Mouse (Mus musculus) neural tube, embryonic 12.5 days (tissue): Measurements from ENCODE around the gene Lef1. TPM values are rescaled to one million over a fixed set of nuclear protein-coding genes. Genes with fewer than 3 reads are reported as not detected.

Experiments
- ATAC-seq: fragments of 200-750 bp; cut with Nextera tagmentation; 2 replicates; pipeline ENCODE4 v1.8.0; 2017; ENCODE audit warnings: low read depth, mild to moderate bottlenecking, moderate TSS enrichment, moderate library complexity; ENCODE audit not compliant: low FRiP score
- H3K27ac ChIP-seq: fragments of 300-500 bp; sonication (generic); 2 replicates; pipeline ENCODE4 v1.5.1; 2016
- H3K27me3 ChIP-seq: fragments of 300-500 bp; sonication (generic); replicated peaks from 2 replicates; pipeline ENCODE4 v1.6.1; 2016; ENCODE audit warnings: mild to moderate bottlenecking
- H3K36me3 ChIP-seq: fragments of 300-500 bp; sonication (generic); 2 replicates; pipeline ENCODE4 v1.6.1; 2016; ENCODE audit warnings: mild to moderate bottlenecking
- H3K4me1 ChIP-seq: fragments of 300-500 bp; sonication (generic); 2 replicates; pipeline ENCODE4 v1.6.1; 2016
- H3K4me2 ChIP-seq: fragments of 300-500 bp; sonication (generic); replicated peaks from 2 replicates; pipeline ENCODE4 v1.6.1; 2016; ENCODE audit warnings: mild to moderate bottlenecking
- H3K4me3 ChIP-seq: fragments of 300-500 bp; sonication (generic); 2 replicates; pipeline ENCODE4 v1.5.1; 2016
- H3K9ac ChIP-seq: fragments of 300-500 bp; sonication (generic); 2 replicates; pipeline ENCODE4 v1.6.1; 2016; ENCODE audit warnings: mild to moderate bottlenecking
- H3K9me3 ChIP-seq: fragments of 300-500 bp; sonication (generic); 2 replicates; pipeline ENCODE4 v1.6.1; 2016; ENCODE audit warnings: mild to moderate bottlenecking
- WGBS: fragments of 180-500 bp; shearing (Covaris S2); methylation state at CpG from one replicate; pipeline ENCODE4 v1.1.7; 2016; 5-methylcytosine and 5-hydroxymethylcytosine counted together
- polyA plus RNA-seq: library from polyadenylated mRNA; unstranded; fragments of >200 nt; fragmentation: Nextera tagmentation; extraction: Ambion mirVana; gene quantifications from 2 replicates; pipeline ENCODE4 v1.2.1, GENCODE M21; 2016

Lef1 gene
- polyA plus RNA-seq, 1 experiment from 2014 or later: 16.3 TPM

DNA sequence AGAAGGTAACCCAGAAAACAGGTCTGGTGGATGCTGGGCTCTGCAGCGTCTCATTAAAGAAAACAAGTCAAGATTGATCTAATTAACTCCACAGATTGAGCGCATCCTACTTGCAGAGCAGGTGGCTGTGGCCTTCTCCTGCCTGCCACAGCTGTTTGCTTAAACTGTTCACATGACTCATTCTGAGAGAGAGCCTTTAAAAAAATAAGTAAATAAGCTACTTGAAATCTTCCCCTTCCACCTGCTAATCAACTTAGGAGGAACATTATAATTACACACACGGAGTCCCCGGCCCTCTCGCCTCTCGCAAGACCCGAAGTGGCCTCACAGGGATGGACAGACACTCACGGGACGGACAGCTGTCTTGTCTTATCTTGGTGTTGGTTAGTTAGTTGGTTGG, 44.3 kb downstream of the Lef1 start:
- Histone ChIP-seq H3K9ac (no peak overlapping the region), H3K4me3 (no peak overlapping the region), H3K27ac (no peak overlapping the region), H3K36me3 (no peaks in the 10 kb centered on the region), H3K9me3 (no peaks in the 10 kb centered on the region), H3K4me1 (peaks cover 7% of the 10 kb centered on the region; the same call in 1 of the 2 replicates), H3K4me2 (no peak overlapping the region), H3K27me3 (no peaks in the 10 kb centered on the region)
- WGBS: 90% methylated on average over 9 of the region's 9 CpGs
- no peak for ATAC-seq

DNA sequence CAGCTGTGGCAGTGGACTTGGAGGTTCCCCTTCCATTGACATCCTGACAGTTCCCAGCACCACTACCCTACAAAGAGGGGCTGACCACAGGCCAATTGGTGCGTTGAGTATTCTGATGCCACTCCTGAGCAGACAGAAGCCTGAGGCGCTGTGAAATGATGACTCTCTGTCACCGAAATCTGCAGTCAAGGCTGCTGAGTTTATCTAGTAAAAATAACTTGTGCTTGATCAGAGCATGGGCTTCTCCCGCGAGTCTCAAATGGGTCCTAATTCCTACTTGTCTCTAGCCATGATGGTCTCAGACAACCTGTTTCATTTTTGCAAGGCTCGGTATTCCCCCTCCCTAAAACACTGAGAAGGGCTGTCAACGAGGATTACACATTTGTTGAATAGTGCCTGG, 44.8 kb downstream of the Lef1 start:
- Histone ChIP-seq H3K4me2 (no peak overlapping the region), H3K27me3 (no peaks in the 10 kb centered on the region), H3K9me3 (no peaks in the 10 kb centered on the region), H3K36me3 (no peaks in the 10 kb centered on the region), H3K4me3 (no peak overlapping the region), H3K4me1 (peaks cover 11% of the 10 kb centered on the region), H3K27ac (no peak overlapping the region), H3K9ac (no peak overlapping the region)
- ATAC-seq: no peak
- 84% methylated on average over 7 of the region's 7 CpGs for WGBS

GRCm38 (mm10) chr3:131155657-131156056, 45.4 kb downstream of the Lef1 start:
- ATAC-seq: no peak
- no peaks in the 10 kb centered on the region for H3K9me3 ChIP-seq
- H3K36me3 ChIP-seq: no peaks in the 10 kb centered on the region
- no peak overlapping the region for H3K4me2 ChIP-seq
- peaks cover 11% of the 10 kb centered on the region for H3K4me1 ChIP-seq
- no peak overlapping the region for H3K27ac ChIP-seq
- 20% methylated on average over 3 of the region's 3 CpGs for WGBS
- H3K4me3 ChIP-seq: no peak overlapping the region
- H3K9ac ChIP-seq: no peak overlapping the region
- H3K27me3 ChIP-seq: no peaks in the 10 kb centered on the region

DNA sequence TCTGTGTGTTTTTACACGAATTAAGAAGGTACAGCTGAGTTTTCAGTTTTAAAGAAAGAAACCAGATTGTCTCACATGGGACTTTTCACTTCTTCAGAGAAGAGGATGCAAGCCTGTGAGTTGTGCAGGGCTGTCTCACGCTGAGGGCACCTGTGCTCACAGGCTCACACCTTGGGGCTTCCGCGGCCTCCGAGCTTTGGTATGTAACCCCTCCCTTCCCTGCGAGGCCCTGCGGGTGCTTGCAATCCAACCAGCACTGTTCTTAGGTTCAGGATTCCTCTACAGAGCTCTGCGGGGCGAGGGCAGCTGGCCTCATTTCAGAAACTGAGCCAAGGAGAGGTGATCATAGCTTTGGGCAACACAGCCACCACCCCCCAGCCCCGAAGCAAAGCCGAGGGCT, 46.1 kb downstream of the Lef1 start:
- H3K9me3 ChIP-seq: no peaks in the 10 kb centered on the region
- ATAC-seq: no peak
- no peak overlapping the region for H3K27ac ChIP-seq
- 54% methylated on average over 11 of the region's 11 CpGs for WGBS
- no peaks in the 10 kb centered on the region for H3K36me3 ChIP-seq
- peaks cover 11% of the 10 kb centered on the region for H3K4me1 ChIP-seq
- H3K4me2 ChIP-seq: no peak overlapping the region
- no peaks in the 10 kb centered on the region for H3K27me3 ChIP-seq
- no peak overlapping the region for H3K4me3 ChIP-seq
- no peak overlapping the region for H3K9ac ChIP-seq

DNA sequence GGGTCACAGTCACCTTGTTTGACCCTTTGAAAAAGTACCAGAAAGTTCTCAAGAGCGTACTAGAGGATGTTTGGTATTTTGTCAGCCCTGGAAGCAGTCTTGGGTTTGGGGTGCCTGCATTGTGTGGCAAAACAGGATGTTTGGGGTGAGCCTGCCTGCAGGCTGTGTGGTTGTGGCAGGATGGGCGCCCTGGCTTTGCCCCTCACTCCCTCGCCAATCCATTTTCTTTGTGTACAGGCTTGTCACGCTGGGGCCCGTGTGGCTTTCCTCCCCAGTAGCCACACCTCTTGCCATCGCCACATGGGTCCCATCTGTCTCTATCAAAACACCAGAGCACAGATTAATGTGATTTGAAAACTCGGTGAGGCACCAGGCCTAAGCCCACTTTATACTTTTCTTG, 47.2 kb downstream of the Lef1 start:
- no peak overlapping the region for H3K4me3 ChIP-seq
- no peak overlapping the region for H3K27ac ChIP-seq
- H3K36me3 ChIP-seq: no peaks in the 10 kb centered on the region
- WGBS: 64% methylated on average over 7 of the region's 7 CpGs
- ATAC-seq: no peak
- no peak overlapping the region for H3K9ac ChIP-seq
- H3K9me3 ChIP-seq: no peaks in the 10 kb centered on the region
- H3K4me2 ChIP-seq: no peak overlapping the region
- peaks cover 11% of the 10 kb centered on the region for H3K4me1 ChIP-seq
- H3K27me3 ChIP-seq: no peaks in the 10 kb centered on the region

GRCm38 (mm10) chr3:131159204-131159760, 49.0 kb downstream of the Lef1 start:
- ATAC-seq: no peak
- no peak overlapping the region for H3K27ac ChIP-seq
- peaks cover 11% of the 10 kb centered on the region for H3K4me1 ChIP-seq
- no peak overlapping the region for H3K4me2 ChIP-seq
- no peaks in the 10 kb centered on the region for H3K36me3 ChIP-seq
- H3K27me3 ChIP-seq: no peaks in the 10 kb centered on the region
- no peaks in the 10 kb centered on the region for H3K9me3 ChIP-seq
- no peak overlapping the region for H3K9ac ChIP-seq
- no peak overlapping the region for H3K4me3 ChIP-seq
- 30% methylated on average over 12 of the region's 12 CpGs for WGBS

DNA sequence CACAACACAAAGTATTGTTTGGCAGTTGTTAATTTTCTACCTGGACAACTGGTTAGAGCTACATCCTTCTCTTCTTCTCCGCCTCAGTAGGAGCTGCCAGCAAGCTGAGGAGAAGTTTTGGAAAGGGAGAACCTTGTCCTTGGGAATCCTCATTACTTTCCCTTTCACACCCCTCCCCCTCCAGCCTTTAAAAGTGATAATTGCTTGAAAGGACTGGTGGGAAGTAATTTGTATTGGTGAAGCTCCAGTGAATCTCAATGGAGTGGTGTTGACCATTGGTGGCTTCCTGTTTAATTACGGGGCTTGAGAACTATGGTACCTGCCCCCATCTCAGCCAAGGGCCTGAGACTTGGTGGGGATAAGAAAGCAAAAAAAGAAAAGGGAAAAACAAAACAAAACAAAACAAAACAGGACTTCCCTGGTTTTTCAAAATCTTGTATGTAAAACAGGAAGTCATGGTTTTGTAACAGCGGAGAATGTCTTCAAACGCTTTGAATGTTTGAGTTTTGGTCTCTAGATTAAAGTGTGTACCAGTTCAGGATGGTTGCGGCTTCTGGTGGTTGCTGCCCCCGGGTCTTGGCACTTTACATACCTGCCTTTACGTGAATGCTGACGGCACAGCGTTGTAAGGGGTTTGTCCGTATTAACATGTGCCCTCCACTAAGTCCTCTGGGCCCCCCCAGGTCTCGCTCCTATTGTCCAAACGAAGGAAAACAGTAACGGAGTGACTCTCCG, 49.8 kb downstream of the Lef1 start:
- Histone ChIP-seq H3K36me3 (no peaks in the 10 kb centered on the region), H3K9me3 (no peaks in the 10 kb centered on the region), H3K9ac (no peak overlapping the region), H3K27ac (no peak overlapping the region), H3K27me3 (no peaks in the 10 kb centered on the region), H3K4me2 (no peak overlapping the region), H3K4me3 (no peak overlapping the region), H3K4me1 (peaks cover 11% of the 10 kb centered on the region)
- 63% methylated on average over 14 of the region's 14 CpGs for WGBS
- ATAC-seq: no peak

- Histone ChIP-seq H3K4me2 (no peak overlapping the region), H3K9me3 (no peaks in the 10 kb centered on the region), H3K4me1 (peaks cover 11% of the 10 kb centered on the region), H3K27ac (no peak overlapping the region), H3K27me3 (no peaks in the 10 kb centered on the region), H3K4me3 (no peak overlapping the region), H3K36me3 (no peaks in the 10 kb centered on the region), H3K9ac (no peak overlapping the region)
- ATAC-seq: no peak
- 80% methylated on average over 7 of the region's 7 CpGs for WGBS
Measured at GRCm38 (mm10) chr3:131160921-131161320, 50.6 kb downstream of the Lef1 start.

GRCm38 (mm10) chr3:131167731-131168130, 57.5 kb downstream of the Lef1 start:
- no peaks in the 10 kb centered on the region for H3K4me1 ChIP-seq
- no peak for ATAC-seq

GRCm38 (mm10) chr3:131169161-131169560, 58.9 kb downstream of the Lef1 start:
- H3K4me1 ChIP-seq: no peaks in the 10 kb centered on the region

More at GRCm38 (mm10) chr3:131167731-131168130, 57.5 kb downstream of the Lef1 start:
- Histone ChIP-seq H3K36me3 (no peaks in the 10 kb centered on the region), H3K9me3 (no peaks in the 10 kb centered on the region), H3K27me3 (no peaks in the 10 kb centered on the region), H3K4me3 (no peak overlapping the region), H3K9ac (no peak overlapping the region), H3K27ac (no peak overlapping the region), H3K4me2 (no peak overlapping the region)
- 94% methylated on average over 4 of the region's 4 CpGs for WGBS

DNA sequence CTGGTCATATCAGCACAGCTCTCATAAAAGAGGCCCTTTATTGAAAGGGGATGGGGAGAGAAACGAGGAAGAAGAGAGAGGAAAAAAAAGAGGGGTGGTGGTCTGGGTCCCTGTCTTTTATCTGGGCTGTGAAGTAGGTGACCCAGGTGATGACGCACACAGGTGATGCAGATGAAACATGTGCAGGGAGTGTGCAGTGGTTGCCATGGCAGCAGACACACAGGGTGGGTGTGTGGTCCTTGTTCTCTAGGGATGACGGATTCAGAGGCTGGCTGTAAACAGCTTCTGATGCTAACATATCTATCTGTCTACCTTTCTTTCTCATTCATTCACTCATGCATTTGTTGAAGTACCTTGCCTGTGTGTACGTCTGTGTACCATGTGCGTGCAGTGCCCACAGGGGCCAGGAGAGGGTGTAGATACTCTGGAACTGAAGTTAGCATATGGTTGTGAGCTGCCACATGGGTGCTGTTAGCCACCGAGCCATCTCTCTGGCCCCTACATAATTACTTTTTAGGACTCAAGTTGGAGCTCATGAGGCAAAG, 59.9 kb downstream of the Lef1 start:
- H3K36me3 ChIP-seq: no peaks in the 10 kb centered on the region
- no peak overlapping the region for H3K9ac ChIP-seq
- H3K9me3 ChIP-seq: no peaks in the 10 kb centered on the region
- ATAC-seq: no peak
- no peak overlapping the region for H3K4me3 ChIP-seq
- no peaks in the 10 kb centered on the region for H3K4me1 ChIP-seq
- no peaks in the 10 kb centered on the region for H3K27me3 ChIP-seq
- H3K4me2 ChIP-seq: no peak overlapping the region
- WGBS: 87% methylated on average over 6 of the region's 6 CpGs
- no peak overlapping the region for H3K27ac ChIP-seq

More at GRCm38 (mm10) chr3:131169161-131169560, 58.9 kb downstream of the Lef1 start:
- no peak overlapping the region for H3K4me2 ChIP-seq
- H3K4me3 ChIP-seq: no peak overlapping the region
- H3K9ac ChIP-seq: no peak overlapping the region
- H3K27ac ChIP-seq: no peak overlapping the region
- H3K27me3 ChIP-seq: no peaks in the 10 kb centered on the region
- ATAC-seq: no peak
- H3K9me3 ChIP-seq: no peaks in the 10 kb centered on the region
- no peaks in the 10 kb centered on the region for H3K36me3 ChIP-seq
- WGBS: 92% methylated on average over 6 of the region's 6 CpGs

- 59% methylated on average over 11 of the region's 11 CpGs for WGBS
Measured at GRCm38 (mm10) chr3:131171292-131171960, 61.2 kb downstream of the Lef1 start.

More at GRCm38 (mm10) chr3:131171292-131171960, 61.2 kb downstream of the Lef1 start:
- H3K4me2 ChIP-seq: no peak overlapping the region
- no peaks in the 10 kb centered on the region for H3K36me3 ChIP-seq
- H3K9me3 ChIP-seq: no peaks in the 10 kb centered on the region
- no peak for ATAC-seq
- no peak overlapping the region for H3K27ac ChIP-seq
- no peaks in the 10 kb centered on the region for H3K4me1 ChIP-seq
- H3K27me3 ChIP-seq: no peaks in the 10 kb centered on the region
- H3K4me3 ChIP-seq: no peak overlapping the region
- no peak overlapping the region for H3K9ac ChIP-seq
